Mouse (Mus musculus): ENCODE measurements around the gene Frmd4a. TPM values are rescaled to one million over a fixed set of nuclear protein-coding genes. Genes with fewer than 3 reads are reported as not detected.
A peak's percentile ranks its signal among the peaks of the same experiment; 100 is the strongest.

Frmd4a gene
- polyA plus RNA-seq, 1 experiment from 2014 or later, result 3.8 TPM

GRCm38 (mm10) chr2:4380926-4381325, 363.4 kb downstream of the Frmd4a start:
- Histone ChIP-seq H3K27me3 (ENCODE audit: control insufficient read depth, insufficient read depth, low read length) (no peaks in the 10 kb centered on the region), H3K4me2 (replicated peaks; ENCODE audit: low read depth) (no peak overlapping the region), H3K27ac (replicated peaks) (no peak overlapping the region), H3K4me1 (replicated peaks; ENCODE audit: control insufficient read depth, insufficient read depth) (no peaks in the 10 kb centered on the region), H3K36me3 (ENCODE audit: control insufficient read depth, insufficient read depth, low read length) (no peaks in the 10 kb centered on the region), H3K9me3 (ENCODE audit: control insufficient read depth, low read length) (no peaks in the 10 kb centered on the region), H3K9ac (ENCODE audit: low read length) (no peak overlapping the region), H3K4me3 (ENCODE audit: low read depth, low read length) (no peak overlapping the region)
- DNase-seq (ENCODE audit: low spot score) (no peak), ATAC-seq (ENCODE audit: low FRiP score, low TSS enrichment) (no peak)
- TF ChIP-seq EP300 (optimal IDR thresholded peaks at IDR 0.05) (no peak), CTCF (IDR thresholded peaks at IDR 0.05; ENCODE audit: low read depth) (no peak)
- WGBS, result 70% methylated on average over 5 of the region's 5 CpGs

- TF ChIP-seq CTCF (IDR thresholded peaks at IDR 0.05; ENCODE audit: low read depth), result no peak
- no peak for TF ChIP-seq EP300 (optimal IDR thresholded peaks at IDR 0.05)
- H3K4me2 ChIP-seq (replicated peaks; ENCODE audit: low read depth), result no peak overlapping the region
- no peaks in the 10 kb centered on the region for H3K36me3 ChIP-seq (ENCODE audit: control insufficient read depth, insufficient read depth, low read length)
- H3K4me1 ChIP-seq (replicated peaks; ENCODE audit: control insufficient read depth, insufficient read depth), result no peaks in the 10 kb centered on the region
- ATAC-seq (ENCODE audit: low FRiP score, low TSS enrichment) (no peak), DNase-seq (ENCODE audit: low spot score) (no peak)
- no peak overlapping the region for H3K9ac ChIP-seq (ENCODE audit: low read length)
- WGBS, result 56% methylated on average over 6 of the region's 6 CpGs
- H3K9me3 ChIP-seq (ENCODE audit: control insufficient read depth, low read length), result no peaks in the 10 kb centered on the region
- no peak overlapping the region for H3K27ac ChIP-seq (replicated peaks)
- no peaks in the 10 kb centered on the region for H3K27me3 ChIP-seq (ENCODE audit: control insufficient read depth, insufficient read depth, low read length)
- no peak overlapping the region for H3K4me3 ChIP-seq (ENCODE audit: low read depth, low read length)
Measured at GRCm38 (mm10) chr2:4386468-4386867, 369.0 kb downstream of the Frmd4a start.

- no peak for TF ChIP-seq CTCF (IDR thresholded peaks at IDR 0.05; ENCODE audit: low read depth)
- no peak for TF ChIP-seq EP300 (optimal IDR thresholded peaks at IDR 0.05)
- ATAC-seq (ENCODE audit: low FRiP score, low TSS enrichment) (no peak), DNase-seq (ENCODE audit: low spot score) (no peak)
- H3K36me3 ChIP-seq (ENCODE audit: control insufficient read depth, insufficient read depth, low read length), result no peaks in the 10 kb centered on the region
- no peak overlapping the region for H3K27ac ChIP-seq (replicated peaks)
- peak overlapping the region; percentile 10; the same call in 1 of the 2 replicates for H3K4me3 ChIP-seq (ENCODE audit: low read depth, low read length)
- no peaks in the 10 kb centered on the region for H3K9me3 ChIP-seq (ENCODE audit: control insufficient read depth, low read length)
- H3K4me2 ChIP-seq (replicated peaks; ENCODE audit: low read depth), result peak overlapping the region; percentile 37
- no peaks in the 10 kb centered on the region for H3K4me1 ChIP-seq (replicated peaks; ENCODE audit: control insufficient read depth, insufficient read depth)
- WGBS, result 38% methylated on average over 6 of the region's 6 CpGs
- no peak overlapping the region; the same call in 1 of the 2 replicates for H3K9ac ChIP-seq (ENCODE audit: low read length)
- H3K27me3 ChIP-seq (ENCODE audit: control insufficient read depth, insufficient read depth, low read length), result no peaks in the 10 kb centered on the region
Measured at GRCm38 (mm10) chr2:4389330-4389729, 371.8 kb downstream of the Frmd4a start.

- no peaks in the 10 kb centered on the region for H3K36me3 ChIP-seq (ENCODE audit: control insufficient read depth, insufficient read depth, low read length)
- no peak for TF ChIP-seq EP300 (optimal IDR thresholded peaks at IDR 0.05)
- no peak for TF ChIP-seq CTCF (IDR thresholded peaks at IDR 0.05; ENCODE audit: low read depth)
- no peaks in the 10 kb centered on the region for H3K27me3 ChIP-seq (ENCODE audit: control insufficient read depth, insufficient read depth, low read length)
- no peak overlapping the region for H3K4me2 ChIP-seq (replicated peaks; ENCODE audit: low read depth)
- ATAC-seq (ENCODE audit: low FRiP score, low TSS enrichment), result no peak
- no peaks in the 10 kb centered on the region for H3K4me1 ChIP-seq (replicated peaks; ENCODE audit: control insufficient read depth, insufficient read depth)
- no peak overlapping the region for H3K27ac ChIP-seq (replicated peaks)
- H3K4me3 ChIP-seq (ENCODE audit: low read depth, low read length), result no peak overlapping the region
- no peak overlapping the region for H3K9ac ChIP-seq (ENCODE audit: low read length)
- 78% methylated on average over 4 of the region's 4 CpGs for WGBS
- H3K9me3 ChIP-seq (ENCODE audit: control insufficient read depth, low read length), result no peaks in the 10 kb centered on the region
- DNase-seq (ENCODE audit: low spot score), result no peak
Measured at GRCm38 (mm10) chr2:4391091-4391490, 373.6 kb downstream of the Frmd4a start.

- ATAC-seq (ENCODE audit: low FRiP score, low TSS enrichment) (peak; percentile 29; the same call in 1 of the 2 replicates), DNase-seq (ENCODE audit: low spot score) (no peak)
Measured at GRCm38 (mm10) chr2:4391678-4392085, 374.2 kb downstream of the Frmd4a start.

GRCm38 (mm10) chr2:4393046-4393445, 375.5 kb downstream of the Frmd4a start:
- no peaks in the 10 kb centered on the region for H3K36me3 ChIP-seq (ENCODE audit: control insufficient read depth, insufficient read depth, low read length)
- no peak for TF ChIP-seq EP300 (optimal IDR thresholded peaks at IDR 0.05)
- no peak for TF ChIP-seq CTCF (IDR thresholded peaks at IDR 0.05; ENCODE audit: low read depth)
- no peak overlapping the region for H3K4me2 ChIP-seq (replicated peaks; ENCODE audit: low read depth)
- H3K27ac ChIP-seq (replicated peaks), result no peak overlapping the region
- no peaks in the 10 kb centered on the region for H3K27me3 ChIP-seq (ENCODE audit: control insufficient read depth, insufficient read depth, low read length)
- no peak overlapping the region for H3K4me3 ChIP-seq (ENCODE audit: low read depth, low read length)
- H3K9ac ChIP-seq (ENCODE audit: low read length), result no peak overlapping the region
- H3K4me1 ChIP-seq (replicated peaks; ENCODE audit: control insufficient read depth, insufficient read depth), result no peaks in the 10 kb centered on the region
- DNase-seq (ENCODE audit: low spot score), result no peak
- ATAC-seq (ENCODE audit: low FRiP score, low TSS enrichment), result no peak
- WGBS, result 84% methylated on average over 4 of the region's 4 CpGs
- H3K9me3 ChIP-seq (ENCODE audit: control insufficient read depth, low read length), result no peaks in the 10 kb centered on the region

More at GRCm38 (mm10) chr2:4391678-4392085, 374.2 kb downstream of the Frmd4a start:
- H3K36me3 ChIP-seq (ENCODE audit: control insufficient read depth, insufficient read depth, low read length), result no peaks in the 10 kb centered on the region
- no peaks in the 10 kb centered on the region for H3K4me1 ChIP-seq (replicated peaks; ENCODE audit: control insufficient read depth, insufficient read depth)
- no peak overlapping the region for H3K27ac ChIP-seq (replicated peaks)
- H3K4me3 ChIP-seq (ENCODE audit: low read depth, low read length), result no peak overlapping the region
- no peaks in the 10 kb centered on the region for H3K27me3 ChIP-seq (ENCODE audit: control insufficient read depth, insufficient read depth, low read length)
- TF ChIP-seq EP300 (optimal IDR thresholded peaks at IDR 0.05) (no peak), CTCF (IDR thresholded peaks at IDR 0.05; ENCODE audit: low read depth) (no peak)
- H3K9me3 ChIP-seq (ENCODE audit: control insufficient read depth, low read length), result no peaks in the 10 kb centered on the region
- H3K4me2 ChIP-seq (replicated peaks; ENCODE audit: low read depth), result no peak overlapping the region
- H3K9ac ChIP-seq (ENCODE audit: low read length), result no peak overlapping the region
- 28% methylated on average over 7 of the region's 7 CpGs for WGBS

Measured in stomach, postnatal 0 days (tissue).